Mouse (Mus musculus) liver, embryonic 14.5 days (tissue): Measurements from ENCODE around the gene Luzp1.

Experiments used
- CTCF ChIP-seq: IDR thresholded peaks from 2 replicates; pipeline ENCODE4 v1.5.1; 2016; ENCODE audit warnings: antibody characterized with exemption, low read depth, control low read depth
- EP300 ChIP-seq: IDR thresholded peaks from 2 replicates; pipeline ENCODE4 v1.6.1; 2016; ENCODE audit warnings: antibody characterized with exemption, low read depth

GRCm38 (mm10) chr4:136459210-136459609 lies 10.4 kb upstream of the Luzp1 start:
- TF ChIP-seq CTCF (no peak), EP300 (no peak)
